Mouse (Mus musculus): Measurements from ENCODE around the gene Vmn1r2.
"Not testable (repeated sequence)": the region's sequence is repeated elsewhere in the genome, so short reads cannot be mapped to it uniquely, and the experiment has no call there.

Gene Vmn1r2

DNA sequence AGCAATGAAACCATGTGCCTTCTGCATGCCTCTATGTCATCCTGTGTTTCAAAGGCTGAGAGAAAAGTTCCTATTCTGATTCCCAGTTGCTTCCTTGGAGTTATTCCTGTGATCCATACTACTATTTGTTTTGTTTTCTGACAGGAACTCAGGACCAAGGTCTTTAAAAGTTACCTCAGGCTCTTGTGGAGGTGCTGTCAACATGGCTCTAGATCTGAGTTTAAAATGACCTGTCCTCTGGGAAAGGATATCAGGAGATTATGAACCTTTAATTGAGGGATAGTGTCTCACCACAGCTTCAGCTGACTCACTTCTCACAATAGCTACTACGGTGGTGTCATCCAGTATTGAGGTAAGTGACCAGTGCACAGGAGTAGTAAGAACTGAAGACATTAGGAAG, at the start of gene Vmn1r2:
Gene Vmn1r2 (plus strand): TSS at position 301 of the 400 bp plus-strand sequence.
- DNase-seq (ENCODE audit: low read depth, low spot score) = not testable (repeated sequence)

DNA sequence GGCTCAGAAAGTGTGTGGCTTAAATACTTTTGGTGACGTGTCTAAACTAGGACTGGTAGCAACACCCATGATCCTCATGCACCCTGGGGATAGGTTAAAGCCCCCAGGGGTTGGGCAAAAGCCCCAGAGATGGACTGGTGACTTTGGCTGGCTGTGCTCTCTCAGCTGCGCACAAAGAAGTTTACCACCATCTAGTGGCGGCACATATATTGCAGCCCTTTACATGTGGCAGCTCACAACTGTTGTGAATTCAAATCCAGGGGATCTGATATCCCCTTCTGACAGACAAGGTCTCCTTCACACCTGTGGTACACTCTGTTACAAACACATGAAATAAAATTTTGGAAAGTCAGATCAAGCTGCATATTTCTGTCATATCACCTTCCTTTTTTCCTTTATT, 19.2 kb upstream of the Vmn1r2 start:
- not testable (repeated sequence) for DNase-seq (ENCODE audit: low read depth, low spot score)

DNA sequence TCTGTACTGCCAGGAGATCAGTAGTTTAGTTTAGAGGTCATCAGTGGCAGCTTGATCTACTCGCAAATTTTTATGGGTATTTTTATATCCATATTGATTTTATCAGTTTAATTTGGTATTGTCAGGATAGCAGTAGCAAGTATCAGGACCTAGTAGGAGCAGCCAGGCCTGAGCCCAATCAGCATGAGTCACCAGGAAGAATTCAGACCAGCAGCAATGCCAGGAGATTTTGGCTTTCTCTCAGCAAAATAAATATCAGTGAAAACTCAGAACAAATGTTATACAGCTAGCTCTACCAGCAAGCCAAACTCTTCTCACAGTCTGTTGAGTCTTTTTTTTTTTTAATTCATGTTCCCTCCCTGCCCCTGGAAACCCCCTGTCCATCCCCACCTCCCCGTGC, 13.8 kb upstream of the Vmn1r2 start:
- not testable (repeated sequence) for DNase-seq (ENCODE audit: low read depth, low spot score)

- not testable (repeated sequence) for DNase-seq (ENCODE audit: low read depth, low spot score)
Observed at GRCm38 (mm10) chr4:3164429-3164828, 2.7 kb upstream of the Vmn1r2 start.

GRCm38 (mm10) chr4:3165046-3165445, 2.1 kb upstream of the Vmn1r2 start:
- DNase-seq (ENCODE audit: low read depth, low spot score) = no peak

- not testable (repeated sequence) for DNase-seq (ENCODE audit: low read depth, low spot score)
Observed at GRCm38 (mm10) chr4:3174586-3174985, 7.5 kb downstream of the Vmn1r2 start.

- DNase-seq (ENCODE audit: low read depth, low spot score) = not testable (repeated sequence)
Observed at GRCm38 (mm10) chr4:3175756-3176155, 8.6 kb downstream of the Vmn1r2 start.

GRCm38 (mm10) chr4:3176195-3176594, 9.1 kb downstream of the Vmn1r2 start:
- DNase-seq (ENCODE audit: low read depth, low spot score) = not testable (repeated sequence)

- DNase-seq (ENCODE audit: low read depth, low spot score) = not testable (repeated sequence)
Observed at GRCm38 (mm10) chr4:3176746-3177490, 9.8 kb downstream of the Vmn1r2 start.

- DNase-seq (ENCODE audit: low read depth, low spot score) = not testable (repeated sequence)
Observed at GRCm38 (mm10) chr4:3185258-3185657, 18.1 kb downstream of the Vmn1r2 start, which contains the start of gene Vmn1r3. TSS of gene Vmn1r3 (minus strand) at chr4:3185358.

DNA sequence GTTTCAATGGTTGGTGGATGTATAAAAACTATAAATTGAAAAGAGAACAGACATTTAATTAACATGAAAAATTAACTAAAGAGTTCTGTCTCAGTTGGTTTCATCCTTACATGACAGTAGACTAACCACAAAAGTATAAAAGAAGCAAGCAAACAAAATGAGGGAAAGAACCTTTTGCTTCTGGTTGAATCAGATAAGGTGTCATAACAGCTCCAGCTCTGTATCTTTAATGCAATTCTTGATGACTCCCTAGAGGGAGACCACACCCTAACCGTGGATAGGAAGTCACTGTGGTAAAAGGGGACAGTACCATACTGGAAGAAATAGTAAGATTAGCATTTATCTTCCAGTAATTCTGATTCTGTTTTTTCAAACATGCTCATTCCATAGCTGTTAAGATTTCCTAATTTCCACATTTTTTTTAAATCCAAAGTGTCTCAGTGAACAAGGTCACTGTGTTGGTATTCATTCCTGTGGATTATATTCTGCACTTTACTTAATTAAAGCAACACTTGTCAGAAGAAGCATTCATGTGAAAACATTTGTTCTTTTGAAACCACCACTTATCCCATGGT, 42.6 kb downstream of the Vmn1r2 start:
- peak; percentile 24 for DNase-seq (ENCODE audit: low read depth, low spot score)

DNA sequence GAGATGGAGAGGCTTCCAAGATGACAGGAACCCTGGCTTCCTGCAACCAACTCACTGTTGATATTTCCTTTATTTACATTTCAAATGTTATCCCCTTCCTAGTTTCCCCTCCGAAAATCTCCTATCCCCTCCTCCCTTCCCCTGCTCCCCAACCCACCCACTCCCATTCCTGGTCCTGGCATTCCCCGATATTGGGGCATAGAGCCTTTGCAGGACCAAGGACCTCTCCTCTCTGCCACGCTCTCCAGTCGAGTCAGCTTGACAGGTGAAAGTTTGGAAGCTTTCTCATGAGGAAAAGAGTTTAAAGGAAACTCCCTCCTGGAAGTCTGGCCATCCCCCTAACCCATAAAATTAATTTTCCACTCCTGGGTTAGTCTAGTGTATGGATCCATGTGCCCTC, 46.2 kb downstream of the Vmn1r2 start:
- DNase-seq (ENCODE audit: low read depth, low spot score) = not testable (repeated sequence)

GRCm38 (mm10) chr4:3216382-3216781, 49.3 kb downstream of the Vmn1r2 start:
- DNase-seq (ENCODE audit: low read depth, low spot score) = not testable (repeated sequence)
